Mouse (Mus musculus) midbrain, embryonic 16.5 days (tissue): ENCODE measurements at regions not wholly inside any gene's neighbourhood (a gene's known extent, or its start where the extent isn't known, plus 50 kb on each side); places are given as distances from the start of the nearest gene placed in this dataset.
"Not testable (repeated sequence)": the region's sequence is repeated elsewhere in the genome, so short reads cannot be mapped to it uniquely, and the experiment has no call there.

ENCODE experiments used
- ATAC-seq: fragments of 200-750 bp; cut with Nextera tagmentation; 2 replicates; pipeline ENCODE4 v1.8.0; 2017; ENCODE audit warnings: moderate TSS enrichment
- H3K27ac ChIP-seq: fragments of 300-500 bp; sonication (generic); 2 replicates; pipeline ENCODE4 v1.5.1; 2014; ENCODE audit warnings: mild to moderate bottlenecking, low read length, mixed read lengths
- H3K27me3 ChIP-seq: fragments of 300-500 bp; sonication (generic); 2 replicates; pipeline ENCODE4 v1.6.1; 2014; ENCODE audit warnings: low read depth, low read length, mixed read lengths; ENCODE audit not compliant: control insufficient read depth, insufficient read depth
- H3K36me3 ChIP-seq: fragments of 300-500 bp; sonication (generic); 2 replicates; pipeline ENCODE4 v1.6.1; 2014; ENCODE audit warnings: mild to moderate bottlenecking, low read length, moderate library complexity, mixed read lengths; ENCODE audit not compliant: control insufficient read depth, insufficient read depth
- H3K4me1 ChIP-seq: fragments of 300-500 bp; sonication (generic); 2 replicates; pipeline ENCODE4 v1.6.1; 2014; ENCODE audit warnings: mild to moderate bottlenecking, low read length, mixed read lengths; ENCODE audit not compliant: control insufficient read depth, insufficient read depth
- H3K4me2 ChIP-seq: fragments of 300-500 bp; sonication (generic); 2 replicates; pipeline ENCODE4 v1.6.1; 2014; ENCODE audit warnings: mild to moderate bottlenecking, low read length, mixed read lengths
- H3K4me3 ChIP-seq: fragments of 300-500 bp; sonication (generic); 2 replicates; pipeline ENCODE4 v1.5.1; 2014; ENCODE audit warnings: low read depth, mild to moderate bottlenecking, low read length, moderate library complexity, mixed read lengths
- H3K9ac ChIP-seq: fragments of 300-500 bp; sonication (generic); 2 replicates; pipeline ENCODE4 v1.6.1; 2014; ENCODE audit warnings: low read depth, low read length, mixed read lengths
- H3K9me3 ChIP-seq: fragments of 300-500 bp; sonication (generic); replicated peaks from 2 replicates; pipeline ENCODE4 v1.6.1; 2014; ENCODE audit warnings: mild to moderate bottlenecking, low read length, mixed read lengths; ENCODE audit not compliant: control insufficient read depth, poor library complexity, severe bottlenecking
- WGBS: fragments of 180-500 bp; shearing (Covaris S2); extraction: QIAGEN DNeasy Blood & Tissue Kit; methylation state at CpG from one replicate; pipeline ENCODE4 v1.1.7; 2014; 5-methylcytosine and 5-hydroxymethylcytosine counted together

DNA sequence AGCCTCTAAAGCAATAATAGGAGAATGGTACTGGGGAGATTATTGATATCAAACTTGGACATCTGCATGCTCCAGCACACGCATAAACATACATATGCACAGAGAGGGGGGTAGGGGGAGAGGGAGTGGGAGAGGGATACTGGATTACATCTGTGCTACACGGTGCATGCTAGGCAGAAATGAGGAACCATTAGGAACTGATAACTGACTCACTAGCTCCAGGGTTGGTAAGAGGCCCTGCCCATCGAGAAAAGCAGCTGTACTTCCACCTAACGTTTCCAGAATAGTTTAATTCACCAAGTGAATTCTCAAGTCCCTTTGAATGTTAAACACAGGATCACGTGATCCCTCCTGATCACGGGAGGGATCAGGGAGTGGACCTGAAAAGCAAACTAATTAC is 825.1 kb downstream of the Diaph3 start:
- WGBS = 88% methylated on average over 6 of the region's 6 CpGs
- no peak overlapping the region for H3K27ac ChIP-seq
- H3K9me3 ChIP-seq = no peaks in the 10 kb centered on the region
- no peak overlapping the region for H3K9ac ChIP-seq
- no peak for ATAC-seq
- no peak overlapping the region for H3K4me3 ChIP-seq
- H3K4me2 ChIP-seq = no peak overlapping the region
- H3K27me3 ChIP-seq = no peaks in the 10 kb centered on the region
- H3K36me3 ChIP-seq = no peaks in the 10 kb centered on the region
- no peaks in the 10 kb centered on the region for H3K4me1 ChIP-seq

DNA sequence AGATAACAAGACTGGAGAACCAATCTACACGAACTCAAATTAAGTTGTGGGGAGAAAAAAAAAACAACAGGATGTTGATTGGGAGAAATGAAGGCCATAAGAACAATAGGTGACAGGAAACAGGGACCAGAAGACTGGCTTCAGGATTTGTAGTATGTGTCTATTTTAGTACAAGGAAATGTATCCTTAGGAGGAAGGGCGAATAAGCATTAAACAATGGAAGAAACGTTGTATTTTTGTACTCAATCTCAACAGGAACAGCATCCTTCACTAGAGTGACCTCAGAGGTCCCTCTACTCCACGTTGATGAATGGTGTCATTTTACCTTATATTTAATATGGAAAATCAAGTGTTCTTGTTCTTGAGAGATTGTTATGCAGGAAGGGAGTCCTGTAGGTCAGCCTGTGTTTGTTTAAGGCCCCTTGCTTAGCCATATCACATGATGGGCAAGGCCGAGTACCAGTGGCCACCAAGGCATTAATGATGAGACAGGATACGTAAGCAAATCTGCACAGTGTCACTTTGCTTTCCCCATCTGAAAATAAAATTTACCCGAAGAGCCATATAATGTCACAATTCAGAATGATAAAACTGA is 832.0 kb downstream of the Diaph3 start:
- no peak for ATAC-seq
- 82% methylated on average over 7 of the region's 7 CpGs for WGBS
- no peaks in the 10 kb centered on the region for H3K9me3 ChIP-seq

DNA sequence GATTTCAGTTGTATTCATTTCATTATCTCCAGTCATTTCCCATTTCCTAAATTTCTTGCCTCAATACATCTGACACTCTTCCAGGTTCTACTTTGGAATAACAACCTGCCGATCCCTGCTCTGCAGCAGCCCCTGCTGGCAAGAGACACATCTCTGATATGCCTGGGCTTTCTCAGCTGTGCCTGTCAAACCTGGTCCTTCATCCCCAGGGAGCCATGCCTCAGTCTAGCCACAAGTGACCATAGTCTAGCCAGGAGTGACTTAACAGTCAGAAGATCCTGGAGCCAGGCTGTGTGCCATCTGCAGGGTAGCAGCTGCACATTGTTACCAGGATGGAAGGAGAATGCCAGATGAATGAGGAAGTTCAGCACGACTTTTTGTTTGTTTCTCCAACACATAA is 833.2 kb downstream of the Diaph3 start:
- Histone ChIP-seq H3K4me1 (no peaks in the 10 kb centered on the region), H3K27ac (no peak overlapping the region), H3K9ac (no peak overlapping the region), H3K4me3 (no peak overlapping the region), H3K4me2 (no peak overlapping the region), H3K9me3 (peaks cover 2% of the 10 kb centered on the region; the same call in 1 of the 2 replicates), H3K36me3 (no peaks in the 10 kb centered on the region), H3K27me3 (no peaks in the 10 kb centered on the region)
- WGBS = 43% methylated on average over 2 of the region's 2 CpGs
- ATAC-seq = peak; percentile 45; the same call in 1 of the 2 replicates

More for the DNA sequence above, 832.0 kb downstream of the Diaph3 start:
- H3K9ac ChIP-seq = no peak overlapping the region
- H3K27ac ChIP-seq = no peak overlapping the region
- H3K36me3 ChIP-seq = no peaks in the 10 kb centered on the region
- no peak overlapping the region for H3K4me3 ChIP-seq
- no peaks in the 10 kb centered on the region for H3K4me1 ChIP-seq
- no peak overlapping the region for H3K4me2 ChIP-seq
- no peaks in the 10 kb centered on the region for H3K27me3 ChIP-seq

DNA sequence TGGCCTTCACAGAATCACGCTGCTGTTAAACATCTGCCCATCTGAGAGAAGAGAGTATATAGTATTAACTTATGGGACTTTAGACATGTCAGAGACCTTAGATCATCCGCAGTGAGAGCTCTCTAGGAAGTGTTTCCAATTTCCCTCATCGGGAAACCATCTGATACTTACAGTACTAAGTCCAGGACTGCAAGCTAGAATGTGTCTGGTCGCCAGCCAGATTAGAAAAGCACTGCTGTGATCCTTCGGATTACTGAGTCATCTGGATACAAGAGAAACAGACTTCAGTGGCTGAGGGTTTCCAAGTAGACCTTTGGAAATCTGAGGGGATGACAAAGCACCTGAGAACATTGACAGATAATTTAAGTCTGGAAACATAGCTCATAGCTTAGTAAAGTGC is 839.4 kb downstream of the Diaph3 start:
- 90% methylated on average over 5 of the region's 5 CpGs for WGBS
- H3K4me2 ChIP-seq = no peak overlapping the region
- H3K4me1 ChIP-seq = peaks cover 3% of the 10 kb centered on the region; the same call in 1 of the 2 replicates
- no peaks in the 10 kb centered on the region for H3K36me3 ChIP-seq
- no peak overlapping the region for H3K27ac ChIP-seq
- ATAC-seq = no peak
- H3K4me3 ChIP-seq = no peak overlapping the region
- H3K9ac ChIP-seq = no peak overlapping the region
- no peaks in the 10 kb centered on the region for H3K27me3 ChIP-seq
- H3K9me3 ChIP-seq = peaks cover 5% of the 10 kb centered on the region; the same call in 1 of the 2 replicates

DNA sequence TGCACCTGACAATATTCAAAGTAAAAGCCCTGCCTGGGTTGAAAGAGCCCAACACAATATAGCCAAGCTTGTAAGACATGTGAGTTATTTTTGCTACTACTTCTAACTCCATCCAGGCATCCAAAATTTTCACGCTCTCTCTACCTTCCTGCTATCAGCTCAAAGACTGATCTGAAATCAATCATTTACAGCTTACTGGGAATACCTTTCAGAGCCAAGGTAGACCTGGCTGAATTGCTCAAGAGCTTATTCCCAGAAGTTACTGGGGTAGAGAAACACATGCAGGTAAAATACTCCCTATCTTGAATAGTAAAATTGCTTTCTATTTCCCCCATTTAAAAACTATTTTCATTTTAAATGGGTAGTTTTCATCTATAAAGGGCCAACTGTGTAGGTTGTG is 840.2 kb downstream of the Diaph3 start:
- Histone ChIP-seq H3K9ac (no peak overlapping the region), H3K9me3 (peaks cover 5% of the 10 kb centered on the region; the same call in 1 of the 2 replicates), H3K4me2 (no peak overlapping the region), H3K27me3 (no peaks in the 10 kb centered on the region), H3K36me3 (no peaks in the 10 kb centered on the region), H3K4me3 (no peak overlapping the region), H3K27ac (no peak overlapping the region), H3K4me1 (peaks cover 3% of the 10 kb centered on the region; the same call in 1 of the 2 replicates)
- ATAC-seq = no peak
- WGBS = 79% methylated on average over 1 of the region's 1 CpGs

DNA sequence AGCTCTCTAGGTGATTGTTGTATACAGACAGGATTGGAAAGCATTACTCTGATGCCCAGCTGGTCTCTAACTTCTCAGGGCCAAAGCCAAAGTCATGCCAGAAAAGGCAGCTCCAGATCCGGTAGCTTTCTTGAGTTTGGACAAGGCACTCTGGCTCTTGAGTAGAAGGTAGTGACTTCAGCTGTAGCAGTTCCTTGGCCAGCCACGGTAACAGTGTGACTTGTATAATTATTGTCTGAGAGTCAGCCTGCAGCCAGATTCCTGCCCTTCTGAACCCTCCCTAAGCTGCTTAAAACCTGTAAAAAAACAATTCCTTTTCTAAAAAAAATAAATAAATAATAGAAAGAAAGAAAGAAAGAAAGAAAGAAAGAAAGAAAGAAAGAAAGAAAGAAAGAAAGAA is 843.0 kb downstream of the Diaph3 start:
- no peak for ATAC-seq

DNA sequence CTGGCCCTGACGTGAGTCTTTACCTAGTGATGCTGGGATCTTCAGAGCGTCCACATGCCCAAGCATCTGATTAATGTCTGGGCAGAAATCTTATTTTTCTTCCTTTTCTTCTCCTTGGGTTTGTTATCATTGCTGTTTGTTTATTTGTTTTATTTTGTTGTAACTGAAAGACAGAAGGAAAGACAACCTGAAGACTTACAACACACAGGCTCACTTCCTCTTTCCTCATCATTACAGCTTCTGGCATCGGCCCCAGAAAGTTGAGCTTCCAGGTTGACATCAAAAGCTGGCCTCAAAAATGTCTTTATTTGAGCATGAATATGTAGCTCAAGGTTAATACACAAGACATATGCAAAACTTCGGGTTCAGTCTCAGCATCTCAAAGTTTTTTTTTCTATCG is 846.4 kb downstream of the Diaph3 start:
- H3K4me3 ChIP-seq, H3K36me3 ChIP-seq, H3K27me3 ChIP-seq, H3K27ac ChIP-seq, H3K4me1 ChIP-seq, H3K4me2 ChIP-seq, ATAC-seq, H3K9me3 ChIP-seq, H3K9ac ChIP-seq: not testable (repeated sequence)
- 92% methylated on average over 5 of the region's 5 CpGs for WGBS

More for the DNA sequence above, 843.0 kb downstream of the Diaph3 start:
- H3K4me2 ChIP-seq = no peak overlapping the region
- H3K36me3 ChIP-seq = no peaks in the 10 kb centered on the region
- no peak overlapping the region for H3K9ac ChIP-seq
- H3K27me3 ChIP-seq = no peaks in the 10 kb centered on the region
- 42% methylated on average over 2 of the region's 2 CpGs for WGBS
- H3K4me3 ChIP-seq = no peak overlapping the region
- H3K9me3 ChIP-seq = peaks cover 5% of the 10 kb centered on the region; the same call in 1 of the 2 replicates
- peaks cover 3% of the 10 kb centered on the region; the same call in 1 of the 2 replicates for H3K4me1 ChIP-seq
- no peak overlapping the region for H3K27ac ChIP-seq

DNA sequence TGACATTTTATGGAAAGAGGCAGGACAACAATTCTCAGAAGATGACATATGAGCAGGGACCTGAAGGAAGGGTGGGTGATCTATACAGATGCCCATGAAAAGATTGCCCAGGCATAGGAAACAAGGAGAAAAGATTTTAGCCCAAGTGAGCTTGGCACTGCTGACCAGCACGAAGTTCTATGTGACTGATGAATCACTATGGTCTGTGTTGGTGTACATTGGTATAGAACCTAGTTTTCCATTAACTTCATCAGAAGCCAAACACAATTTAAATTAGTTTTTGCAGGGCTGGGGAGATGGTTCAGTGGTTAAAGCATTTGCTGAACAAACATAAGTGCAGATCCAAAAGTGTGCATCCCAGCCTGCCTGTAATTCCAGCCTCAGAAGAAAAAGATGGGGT is 847.2 kb downstream of the Diaph3 start:
- Histone ChIP-seq H3K9ac (no peak overlapping the region), H3K4me3 (no peak overlapping the region), H3K9me3 (no peaks in the 10 kb centered on the region), H3K36me3 (no peaks in the 10 kb centered on the region), H3K27ac (no peak overlapping the region), H3K4me2 (no peak overlapping the region), H3K27me3 (no peaks in the 10 kb centered on the region), H3K4me1 (no peaks in the 10 kb centered on the region)
- WGBS = 100% methylated on average over 1 of the region's 1 CpGs
- ATAC-seq = no peak

DNA sequence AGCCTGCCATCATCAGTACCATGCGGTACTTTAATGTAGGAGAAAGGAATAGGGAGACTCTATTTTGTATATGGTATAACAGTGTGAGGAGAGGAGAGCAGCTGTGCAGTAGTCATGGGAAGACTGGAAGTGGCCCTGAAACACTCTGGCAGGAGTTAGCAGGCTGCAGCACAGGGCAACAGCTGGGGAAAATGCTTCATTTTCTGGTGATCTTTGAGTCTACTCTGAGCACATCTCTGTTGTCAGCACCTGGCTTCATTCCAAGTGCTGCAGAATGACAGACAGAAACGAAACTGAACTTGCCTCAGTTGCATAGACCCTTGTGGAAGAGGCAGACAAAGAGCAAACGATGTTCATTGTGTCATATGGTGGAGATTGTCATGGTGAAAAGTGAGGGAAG is 847.7 kb downstream of the Diaph3 start:
- WGBS = 64% methylated on average over 3 of the region's 3 CpGs
- no peak overlapping the region for H3K9ac ChIP-seq
- H3K9me3 ChIP-seq = no peaks in the 10 kb centered on the region
- no peaks in the 10 kb centered on the region for H3K36me3 ChIP-seq
- no peaks in the 10 kb centered on the region for H3K27me3 ChIP-seq
- H3K27ac ChIP-seq = no peak overlapping the region
- no peaks in the 10 kb centered on the region for H3K4me1 ChIP-seq
- ATAC-seq = no peak
- H3K4me2 ChIP-seq = no peak overlapping the region
- H3K4me3 ChIP-seq = no peak overlapping the region
